Mouse (Mus musculus) mature B cell (primary cell): Measurements from ENCODE around the gene Dpy19l3.

Experiments used
- in situ Hi-C: fragments of 300-500 bp; cut with MboI; formaldehyde crosslinking; loops from 2 replicates; pipeline ENCODE4 v1.14.3; 2019

Dpy19l3 gene

GRCm38 (mm10) chr7:35640072-35640471 lies 114.2 kb downstream of the Dpy19l3 start:
- in situ Hi-C loops = no loop called here

GRCm38 (mm10) chr7:35636874-35637273 lies 117.4 kb downstream of the Dpy19l3 start:
- in situ Hi-C loops = no loop called here

GRCm38 (mm10) chr7:35636229-35636628 lies 118.0 kb downstream of the Dpy19l3 start:
- in situ Hi-C loops = no loop called here
